In genomic region chr3:108046944-108047655, GRCm38 (mm10) we compare ENCODE assay signal across 1 mouse cellular context.
TF ChIP-seq lines count a peak whose summit lies in the region.

No protein-coding gene starts in this region.

TF ChIP-seq in CH12.LX, 34 proteins besides CTCF, POLR2A, EP300 and RAD21 (continued from another document):
- TF ChIP-seq PAX5 (IDR thresholded peaks at IDR 0.05; ENCODE audit: low read length) = no peak
- TF ChIP-seq MAFK (IDR thresholded peaks at IDR 0.05; ENCODE audit: insufficient replicate concordance, low read length) = peak; percentile 88
- 0 out of 2 replicates have a peak, but pooled peaks have one; percentile 63 for TF ChIP-seq E2F4 (IDR thresholded peaks at IDR 0.05; ENCODE audit: insufficient replicate concordance, low read depth, low read length)
- peak; percentile 58; the same call in 1 of the 2 replicates for TF ChIP-seq RCOR1 (conservative IDR thresholded peaks at IDR 0.05; ENCODE audit: low read depth, low read length)
- TF ChIP-seq CHD1 (IDR thresholded peaks at IDR 0.05; ENCODE audit: low read depth, low read length) = no peak
- TF ChIP-seq MEF2A (IDR thresholded peaks at IDR 0.05; ENCODE audit: borderline replicate concordance, low read depth, low read length) = peak; percentile 50; the same call in 1 of the 2 replicates
- no peak for TF ChIP-seq JUND (conservative IDR thresholded peaks at IDR 0.05; ENCODE audit: low read depth, low read length)
- no peak for TF ChIP-seq GABPA (IDR thresholded peaks at IDR 0.05; ENCODE audit: insufficient replicate concordance, low read depth, low read length)
- TF ChIP-seq JUN (IDR thresholded peaks at IDR 0.05; ENCODE audit: insufficient read depth, low read depth, low read length) = no peak
- TF ChIP-seq ZKSCAN1 (IDR thresholded peaks at IDR 0.05; ENCODE audit: borderline replicate concordance, low read depth, low read length) = no peak
- TF ChIP-seq TCF12 (IDR thresholded peaks at IDR 0.05; ENCODE audit: low read depth, low read length) = peak; percentile 49; the same call in 1 of the 2 replicates
- no peak for TF ChIP-seq MAZ (IDR thresholded peaks at IDR 0.05; ENCODE audit: low read depth, low read length)
- no peak for TF ChIP-seq MAX (IDR thresholded peaks at IDR 0.05; ENCODE audit: low read length)
- no peak for TF ChIP-seq KAT2A (IDR thresholded peaks at IDR 0.05; ENCODE audit: insufficient replicate concordance, low read length)
- peak; percentile 77 for TF ChIP-seq BHLHE40 (IDR thresholded peaks at IDR 0.05; ENCODE audit: low read depth, low read length)
- TF ChIP-seq SMC3 (IDR thresholded peaks at IDR 0.05; ENCODE audit: low read depth, low read length) = no peak
- TF ChIP-seq NRF1 (IDR thresholded peaks at IDR 0.05; ENCODE audit: low read depth, low read length) = no peak
- no peak for TF ChIP-seq NELFE (IDR thresholded peaks at IDR 0.05; ENCODE audit: low read depth, low read length)
- no peak for TF ChIP-seq TBP (conservative IDR thresholded peaks at IDR 0.05; ENCODE audit: low read depth, low read length)
- TF ChIP-seq UBTF (IDR thresholded peaks at IDR 0.05; ENCODE audit: low read depth, low read length) = no peak
- no peak for TF ChIP-seq ELF1 (IDR thresholded peaks at IDR 0.05; ENCODE audit: low read depth, low read length)
- peak; percentile 12; the same call in 1 of the 2 replicates for TF ChIP-seq MXI1 (IDR thresholded peaks at IDR 0.05; ENCODE audit: low read depth, low read length)
- TF ChIP-seq ETS1 (conservative IDR thresholded peaks at IDR 0.05; ENCODE audit: low read depth, low read length) = peak; percentile 71
- no peak for TF ChIP-seq CHD2 (IDR thresholded peaks at IDR 0.05; ENCODE audit: low read length)
- peak; percentile 58; the same call in 1 of the 2 replicates for TF ChIP-seq SIN3A (IDR thresholded peaks at IDR 0.05; ENCODE audit: low read length)
- TF ChIP-seq MYC (IDR thresholded peaks at IDR 0.05; ENCODE audit: low read depth, low read length) = no peak
- peak; percentile 13; the same call in 1 of the 2 replicates for TF ChIP-seq USF1 (IDR thresholded peaks at IDR 0.05; ENCODE audit: low read depth, low read length)
- TF ChIP-seq IRF4 (IDR thresholded peaks at IDR 0.05; ENCODE audit: low read depth, low read length) = peak; percentile 36; the same call in 1 of the 2 replicates
- no peak for TF ChIP-seq ZC3H11A (IDR thresholded peaks at IDR 0.05; ENCODE audit: low read depth, low read length)
